Mouse (Mus musculus): ENCODE results near the gene Fktn. TPM values are rescaled to one million over a fixed set of nuclear protein-coding genes. Genes with fewer than 3 reads are reported as not detected.
"Not testable (repeated sequence)": the region's sequence is repeated elsewhere in the genome, so short reads cannot be mapped to it uniquely, and the experiment has no call there.

Gene Fktn
- polyA plus RNA-seq, 1 experiment from 2014 or later = 22.7 TPM

DNA sequence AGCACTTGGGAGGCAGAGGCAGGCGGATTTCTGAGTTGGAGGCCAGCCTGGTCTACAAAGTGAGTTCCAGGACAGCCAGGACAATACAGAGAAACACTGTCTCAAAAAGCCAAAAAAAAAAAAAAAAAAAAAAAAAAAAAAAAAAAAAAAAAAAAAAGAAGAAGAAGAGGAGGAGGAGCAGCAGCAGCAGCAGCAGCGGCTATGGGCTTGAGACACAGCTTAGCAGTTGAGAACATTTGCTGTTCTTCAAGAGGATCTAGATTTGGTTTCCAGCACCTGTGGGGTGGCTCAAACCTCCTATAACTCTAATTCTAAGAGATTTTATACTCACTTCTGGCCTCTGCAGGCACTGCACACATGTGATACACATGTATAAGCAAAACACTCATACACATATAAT, 12.3 kb downstream of the Fktn start:
- not testable (repeated sequence) for H3K4me2 ChIP-seq; H3K9ac ChIP-seq; H3K9me3 ChIP-seq; H3K4me3 ChIP-seq (replicated peaks); H3K27ac ChIP-seq; ATAC-seq (ENCODE audit: low FRiP score); H3K27me3 ChIP-seq; H3K4me1 ChIP-seq
- peaks cover 36% of the 10 kb centered on the region for H3K36me3 ChIP-seq (replicated peaks)
- 86% methylated on average over 2 of the region's 2 CpGs for WGBS

- no peaks in the 10 kb centered on the region for H3K4me1 ChIP-seq
- peaks cover 40% of the 10 kb centered on the region for H3K36me3 ChIP-seq (replicated peaks)
- 100% methylated on average over 1 of the region's 1 CpGs for WGBS
Observed at GRCm38 (mm10) chr4:53728121-53728520, 14.3 kb downstream of the Fktn start.

DNA sequence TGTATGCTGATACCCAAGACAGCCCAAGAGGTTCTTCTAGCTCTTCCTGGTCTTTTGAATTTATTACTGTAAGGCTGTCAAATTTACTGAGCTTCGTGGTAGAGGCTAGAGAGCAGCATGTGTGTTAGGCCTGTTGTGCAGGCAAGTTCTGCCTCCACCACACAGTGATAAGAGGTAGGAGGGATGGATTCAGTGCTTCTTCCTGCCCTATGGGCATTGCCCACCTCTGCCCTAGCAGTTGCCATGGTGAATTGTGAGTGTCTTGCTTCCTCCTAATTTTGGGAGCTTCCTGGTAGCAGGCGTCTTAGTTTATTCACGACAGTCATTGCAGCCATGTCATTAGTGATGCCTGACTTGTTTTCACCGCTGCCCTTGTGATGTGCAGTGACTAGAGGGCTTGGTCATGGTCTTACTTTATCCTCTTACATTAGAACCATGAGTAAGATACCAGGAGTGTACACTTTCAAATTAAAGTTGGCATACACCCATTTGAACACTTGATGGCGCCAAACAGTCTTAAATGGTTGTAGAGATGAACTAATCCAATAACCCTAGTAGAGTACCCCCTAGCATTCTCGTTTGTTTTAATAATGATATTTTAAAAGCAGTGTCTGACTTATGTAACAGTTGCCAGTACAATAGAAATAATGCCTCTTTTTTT, 25.3 kb downstream of the Fktn start:
- no peak overlapping the region for H3K4me2 ChIP-seq
- WGBS = 39% methylated on average over 6 of the region's 6 CpGs
- H3K36me3 ChIP-seq (replicated peaks) = peaks cover 39% of the 10 kb centered on the region
- no peak overlapping the region for H3K4me3 ChIP-seq (replicated peaks)
- no peak overlapping the region for H3K27ac ChIP-seq
- H3K27me3 ChIP-seq = no peaks in the 10 kb centered on the region
- H3K9me3 ChIP-seq = no peaks in the 10 kb centered on the region
- H3K4me1 ChIP-seq = no peaks in the 10 kb centered on the region
- peak; percentile 39; the same call in 1 of the 2 replicates for ATAC-seq (ENCODE audit: low FRiP score)
- H3K9ac ChIP-seq = no peak overlapping the region

More at GRCm38 (mm10) chr4:53728121-53728520, 14.3 kb downstream of the Fktn start:
- Histone ChIP-seq H3K4me2 (no peak overlapping the region), H3K27me3 (no peaks in the 10 kb centered on the region), H3K27ac (no peak overlapping the region), H3K9ac (no peak overlapping the region), H3K4me3 (replicated peaks) (no peak overlapping the region), H3K9me3 (no peaks in the 10 kb centered on the region)
- ATAC-seq (ENCODE audit: low FRiP score) = no peak

DNA sequence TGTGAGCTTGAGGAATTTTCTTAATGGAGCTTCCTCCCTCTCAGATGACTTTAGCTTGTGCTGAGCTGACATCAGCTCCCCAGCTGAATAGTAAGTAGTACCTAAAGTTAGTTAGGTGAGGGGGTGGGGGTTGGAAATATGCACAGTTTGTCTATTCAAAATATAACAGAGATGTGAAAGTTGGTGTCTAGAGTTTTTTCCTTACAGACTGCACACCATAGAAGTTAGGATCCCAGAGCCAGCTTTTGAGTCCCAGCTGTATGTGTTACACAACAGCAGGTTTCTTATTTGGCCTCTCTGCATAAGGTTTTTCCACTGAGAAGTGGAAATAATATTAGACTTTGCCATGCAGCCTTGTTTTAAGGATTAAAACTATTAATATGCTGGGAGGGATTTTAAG, 36.0 kb downstream of the Fktn start:
- no peak overlapping the region for H3K4me2 ChIP-seq
- H3K36me3 ChIP-seq (replicated peaks) = peaks cover 15% of the 10 kb centered on the region
- H3K27me3 ChIP-seq = no peaks in the 10 kb centered on the region

GRCm38 (mm10) chr4:53750391-53751120, 36.8 kb downstream of the Fktn start:
- Histone ChIP-seq H3K4me1 (no peaks in the 10 kb centered on the region), H3K27me3 (no peaks in the 10 kb centered on the region), H3K9me3 (no peaks in the 10 kb centered on the region), H3K27ac (no peak overlapping the region), H3K4me2 (no peak overlapping the region), H3K36me3 (replicated peaks) (peaks cover 19% of the 10 kb centered on the region), H3K9ac (no peak overlapping the region), H3K4me3 (replicated peaks) (no peak overlapping the region)
- WGBS = 72% methylated on average over 16 of the region's 16 CpGs
- no peak for ATAC-seq (ENCODE audit: low FRiP score)

More for the DNA sequence above, 36.0 kb downstream of the Fktn start:
- no peaks in the 10 kb centered on the region for H3K9me3 ChIP-seq
- H3K4me1 ChIP-seq = no peaks in the 10 kb centered on the region
- no peak overlapping the region for H3K27ac ChIP-seq
- H3K4me3 ChIP-seq (replicated peaks) = no peak overlapping the region
- ATAC-seq (ENCODE audit: low FRiP score) = no peak
- no peak overlapping the region for H3K9ac ChIP-seq

- ATAC-seq (ENCODE audit: low FRiP score) = no peak
- Histone ChIP-seq H3K36me3 (replicated peaks) (peaks cover 15% of the 10 kb centered on the region), H3K9ac (no peak overlapping the region), H3K4me3 (replicated peaks) (no peak overlapping the region), H3K4me2 (no peak overlapping the region), H3K27me3 (no peaks in the 10 kb centered on the region), H3K9me3 (no peaks in the 10 kb centered on the region), H3K4me1 (peaks cover 9% of the 10 kb centered on the region; the same call in 1 of the 2 replicates), H3K27ac (no peak overlapping the region)
Observed at GRCm38 (mm10) chr4:53757030-53757429, 43.2 kb downstream of the Fktn start.

- peaks cover 9% of the 10 kb centered on the region; the same call in 1 of the 2 replicates for H3K4me1 ChIP-seq
- 69% methylated on average over 4 of the region's 4 CpGs for WGBS
- H3K4me3 ChIP-seq (replicated peaks) = no peak overlapping the region
- H3K36me3 ChIP-seq (replicated peaks) = peaks cover 25% of the 10 kb centered on the region
- H3K9ac ChIP-seq = no peak overlapping the region
- H3K4me2 ChIP-seq = no peak overlapping the region
- ATAC-seq (ENCODE audit: low FRiP score) = no peak
- H3K27ac ChIP-seq = no peak overlapping the region
- no peaks in the 10 kb centered on the region for H3K27me3 ChIP-seq
- no peaks in the 10 kb centered on the region for H3K9me3 ChIP-seq
Observed at GRCm38 (mm10) chr4:53758764-53759163, 45.0 kb downstream of the Fktn start.

DNA sequence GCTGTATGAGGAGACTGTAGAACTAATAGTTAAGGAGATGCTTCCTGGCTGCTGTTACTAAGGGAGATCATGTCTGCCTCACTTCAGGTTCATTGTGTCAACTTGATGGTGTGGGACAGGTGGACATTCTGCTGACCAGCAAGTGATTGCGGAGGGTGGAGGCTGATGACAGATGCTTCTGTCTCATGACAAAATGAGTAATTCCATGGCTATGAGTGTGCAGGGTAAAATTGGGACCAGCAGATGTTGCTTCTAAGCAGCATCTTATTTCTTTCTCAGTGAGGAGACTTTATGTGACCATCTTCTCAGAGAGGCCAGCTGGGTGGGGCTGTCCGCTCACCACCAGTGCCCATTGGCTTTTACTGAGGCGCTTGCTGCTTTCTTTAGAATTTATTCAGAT, 45.9 kb downstream of the Fktn start:
- H3K9me3 ChIP-seq = no peaks in the 10 kb centered on the region
- H3K36me3 ChIP-seq (replicated peaks) = peaks cover 34% of the 10 kb centered on the region
- no peaks in the 10 kb centered on the region for H3K27me3 ChIP-seq
- H3K27ac ChIP-seq = no peak overlapping the region
- H3K4me1 ChIP-seq = peaks cover 9% of the 10 kb centered on the region; the same call in 1 of the 2 replicates
- no peak overlapping the region for H3K9ac ChIP-seq
- no peak overlapping the region for H3K4me2 ChIP-seq
- WGBS = 98% methylated on average over 3 of the region's 3 CpGs
- ATAC-seq (ENCODE audit: low FRiP score) = no peak
- H3K4me3 ChIP-seq (replicated peaks) = no peak overlapping the region

DNA sequence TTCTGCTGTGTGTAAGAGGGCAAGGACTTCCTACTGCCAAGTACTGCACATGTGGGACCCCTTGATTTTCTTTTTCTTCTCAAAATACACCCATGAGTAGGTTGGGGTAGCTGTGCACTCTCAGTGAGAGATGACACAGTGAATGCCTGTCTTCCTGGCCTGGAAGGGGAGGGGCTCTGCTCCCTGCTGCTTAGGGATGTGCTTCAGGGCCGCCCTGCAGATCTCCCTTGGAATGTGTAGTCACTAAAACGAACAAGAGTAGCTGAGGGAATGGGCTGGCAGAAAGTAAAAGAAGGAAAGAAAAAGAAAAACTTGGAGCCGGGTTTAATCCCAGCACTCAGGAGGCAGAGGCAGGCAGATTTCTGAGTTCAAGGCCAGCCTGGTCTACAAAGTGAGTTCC, 48.7 kb downstream of the Fktn start:
- H3K36me3 ChIP-seq (replicated peaks) = peaks cover 34% of the 10 kb centered on the region
- WGBS = 56% methylated on average over 3 of the region's 3 CpGs

DNA sequence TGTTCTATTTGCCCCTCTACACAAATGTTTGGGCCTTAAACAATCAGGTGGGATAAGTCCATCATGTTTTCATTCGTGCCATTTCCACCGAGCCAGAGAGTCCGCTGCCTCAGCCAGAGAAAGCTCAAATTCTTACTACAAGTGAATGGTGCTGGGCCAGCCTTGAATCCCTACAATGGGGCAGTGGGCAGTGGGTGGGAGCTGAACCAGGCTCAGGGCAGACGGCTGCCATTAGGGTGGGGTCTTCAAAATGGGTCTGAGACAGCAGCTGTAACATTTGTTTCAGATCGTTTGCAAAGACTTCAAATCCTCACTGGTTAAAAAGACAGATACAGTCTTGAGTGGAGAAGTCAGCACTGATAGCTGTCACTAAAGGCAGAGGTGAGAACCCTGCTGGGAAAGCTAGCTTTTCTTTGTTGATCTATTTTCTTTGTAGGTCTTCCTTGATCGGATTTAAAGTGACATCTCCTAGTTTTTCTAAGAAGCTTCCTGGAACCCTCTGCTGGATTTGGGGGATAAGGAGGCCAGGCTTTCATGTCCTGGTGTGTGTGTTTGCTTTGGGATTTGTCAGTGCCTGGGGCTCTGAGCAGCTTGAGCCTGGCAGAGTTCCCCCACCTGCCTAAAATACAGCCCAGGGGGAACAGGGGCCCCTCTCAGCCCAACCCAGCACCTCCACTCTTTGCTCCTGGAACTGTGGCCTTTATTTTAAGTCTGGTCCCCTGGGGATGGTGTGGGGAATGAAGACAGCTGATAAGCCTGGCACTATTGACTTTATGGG, 57.3 kb downstream of the Fktn start:
- Histone ChIP-seq H3K9ac (no peak overlapping the region), H3K4me3 (replicated peaks) (no peak overlapping the region), H3K36me3 (replicated peaks) (0 out of 2 replicates have a peak, but pooled peaks cover 4% of the 10 kb centered on the region), H3K4me1 (peaks cover 16% of the 10 kb centered on the region; the same call in 1 of the 2 replicates), H3K4me2 (no peak overlapping the region), H3K27ac (no peak overlapping the region), H3K9me3 (no peaks in the 10 kb centered on the region), H3K27me3 (peaks cover 21% of the 10 kb centered on the region)
- ATAC-seq (ENCODE audit: low FRiP score) = no peak
- 12% methylated on average over 6 of the region's 6 CpGs for WGBS

More for the DNA sequence above, 48.7 kb downstream of the Fktn start:
- Histone ChIP-seq H3K4me2 (no peak overlapping the region), H3K9ac (no peak overlapping the region), H3K27ac (no peak overlapping the region), H3K27me3 (no peaks in the 10 kb centered on the region), H3K4me1 (peaks cover 9% of the 10 kb centered on the region; the same call in 1 of the 2 replicates), H3K9me3 (no peaks in the 10 kb centered on the region), H3K4me3 (replicated peaks) (no peak overlapping the region)
- ATAC-seq (ENCODE audit: low FRiP score) = no peak

DNA sequence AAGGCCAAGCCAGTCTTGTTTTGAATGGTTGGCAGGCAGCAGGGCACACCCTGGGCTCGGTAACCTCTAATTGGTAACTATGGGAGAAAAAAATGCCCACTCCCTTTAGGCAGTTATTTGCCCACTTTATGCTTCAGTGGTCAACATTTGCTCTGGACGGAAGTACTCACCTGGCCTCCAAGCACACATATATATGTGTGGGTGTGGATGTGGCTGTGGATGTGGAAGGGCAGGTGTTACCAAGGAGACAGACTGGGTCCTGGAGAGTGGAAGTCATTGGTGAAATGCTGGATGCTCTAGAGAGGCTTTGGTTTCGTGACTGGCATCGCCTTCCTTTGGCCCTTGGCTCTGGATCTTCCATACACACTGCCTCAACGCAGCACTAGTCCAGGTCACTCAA, 58.2 kb downstream of the Fktn start:
- WGBS = 62% methylated on average over 5 of the region's 5 CpGs
- H3K27me3 ChIP-seq = peaks cover 30% of the 10 kb centered on the region

DNA sequence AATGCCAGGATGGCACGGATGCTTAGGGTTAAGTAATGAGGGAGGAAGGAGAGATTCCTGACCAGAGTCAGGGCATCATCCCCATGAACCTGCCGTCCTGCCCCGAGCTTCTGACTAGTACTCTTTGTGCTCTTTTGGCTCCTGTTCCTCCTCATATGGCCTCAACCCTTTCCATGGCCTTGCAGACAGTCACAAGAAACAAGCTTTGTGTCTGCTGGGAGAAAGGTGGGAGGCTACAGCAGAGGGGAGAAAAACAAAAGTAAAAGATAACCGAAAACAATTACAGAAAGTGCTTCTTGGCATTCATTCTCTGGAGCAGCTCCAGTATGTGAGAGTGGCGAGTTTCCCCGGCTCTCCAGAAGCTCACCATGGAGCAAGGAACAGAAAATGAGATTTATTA, 60.1 kb downstream of the Fktn start:
- no peak overlapping the region for H3K4me3 ChIP-seq (replicated peaks)
- no peaks in the 10 kb centered on the region for H3K36me3 ChIP-seq (replicated peaks)
- no peak overlapping the region for H3K4me2 ChIP-seq
- no peak overlapping the region for H3K27ac ChIP-seq
- peaks cover 48% of the 10 kb centered on the region for H3K27me3 ChIP-seq
- 55% methylated on average over 6 of the region's 6 CpGs for WGBS
- H3K9me3 ChIP-seq = no peaks in the 10 kb centered on the region
- H3K4me1 ChIP-seq = peaks cover 19% of the 10 kb centered on the region
- no peak overlapping the region for H3K9ac ChIP-seq
- ATAC-seq (ENCODE audit: low FRiP score) = no peak

More for the DNA sequence above, 58.2 kb downstream of the Fktn start:
- no peak overlapping the region for H3K27ac ChIP-seq
- H3K9me3 ChIP-seq = no peaks in the 10 kb centered on the region
- H3K36me3 ChIP-seq (replicated peaks) = 0 out of 2 replicates have a peak, but pooled peaks cover 4% of the 10 kb centered on the region
- peaks cover 16% of the 10 kb centered on the region; the same call in 1 of the 2 replicates for H3K4me1 ChIP-seq
- no peak overlapping the region for H3K4me3 ChIP-seq (replicated peaks)
- H3K9ac ChIP-seq = no peak overlapping the region
- H3K4me2 ChIP-seq = no peak overlapping the region
- no peak for ATAC-seq (ENCODE audit: low FRiP score)

All from forebrain, embryonic 12.5 days (tissue).